Mouse (Mus musculus): Measurements from ENCODE around the gene Vasn.

Gene Vasn

DNA sequence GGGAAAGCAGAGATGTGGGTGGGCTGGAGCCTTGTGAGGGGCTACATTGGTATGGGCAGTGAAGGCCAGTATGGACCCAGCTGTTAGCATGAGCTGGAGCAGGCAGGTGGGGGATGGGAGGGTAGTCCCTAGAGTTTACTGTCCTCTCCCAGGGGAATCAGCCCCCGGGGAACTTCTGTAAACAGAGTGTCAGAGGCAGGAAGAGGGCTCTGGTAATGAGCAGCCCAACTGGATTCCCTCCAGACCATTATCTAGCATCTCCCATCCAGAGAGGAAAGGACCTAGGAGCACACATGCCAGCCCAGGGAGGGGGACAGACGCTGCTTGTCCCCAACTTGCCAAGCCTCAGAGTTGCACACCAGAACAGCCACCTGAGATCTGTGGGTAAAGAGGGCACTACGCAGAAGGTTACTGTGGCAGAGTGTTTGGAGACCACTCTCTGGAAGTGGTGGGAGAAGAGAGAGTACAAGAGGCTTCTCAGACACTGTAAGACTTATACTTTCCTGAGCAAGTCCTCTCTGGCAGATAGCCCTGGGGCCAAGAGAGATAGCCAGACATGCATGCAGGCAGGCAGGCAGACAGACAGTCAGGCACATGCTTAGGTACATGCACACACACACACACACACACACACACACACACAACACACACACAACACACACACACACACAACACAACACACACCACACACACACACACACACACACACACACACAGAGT lies 1.5 kb downstream of the Vasn start:
- in situ Hi-C loops (cut with MboI, MseI) = no loop called here

DNA sequence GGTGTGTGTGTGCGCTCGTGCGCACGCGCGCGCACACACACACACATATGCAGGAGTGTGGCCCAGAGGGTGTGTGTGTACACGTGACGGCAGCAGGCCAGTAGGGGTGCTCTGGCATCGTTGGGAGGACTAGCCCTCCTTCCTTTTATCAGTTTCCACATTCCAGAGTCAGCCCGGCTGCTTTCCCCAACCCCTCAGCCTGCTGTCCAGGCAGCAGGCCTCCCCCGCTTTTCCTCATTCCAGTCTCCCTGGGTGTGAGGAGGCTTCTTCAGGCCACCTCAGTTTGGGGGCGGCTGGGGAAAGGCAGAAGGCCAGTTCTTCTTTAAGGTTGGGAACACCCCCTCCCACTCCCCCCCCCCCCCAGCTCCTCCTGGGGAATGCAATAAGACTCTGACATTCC lies 2.4 kb downstream of the Vasn start:
- in situ Hi-C loops (cut with MboI, MseI) = no loop called here

DNA sequence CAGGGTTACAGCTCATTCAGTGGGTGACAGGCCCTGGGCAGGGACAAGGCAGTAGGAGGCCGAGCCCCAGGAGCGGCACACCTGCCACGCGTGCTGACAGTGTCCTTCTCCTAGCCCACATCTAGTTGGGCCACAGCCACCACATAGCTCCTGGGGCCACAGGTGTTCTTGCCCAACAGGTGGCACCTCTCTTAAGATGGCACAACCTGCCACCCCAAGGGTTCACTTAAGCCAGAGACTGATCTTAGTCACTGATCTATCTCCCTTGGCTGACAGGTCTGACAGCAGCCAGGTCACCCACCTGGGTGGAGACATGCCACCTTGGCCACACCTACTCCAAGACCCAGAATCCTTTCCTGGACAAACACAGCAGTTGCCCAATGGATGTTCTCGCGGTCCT lies 3.2 kb downstream of the Vasn start:
- in situ Hi-C loops (cut with MboI, MseI) = no loop called here

DNA sequence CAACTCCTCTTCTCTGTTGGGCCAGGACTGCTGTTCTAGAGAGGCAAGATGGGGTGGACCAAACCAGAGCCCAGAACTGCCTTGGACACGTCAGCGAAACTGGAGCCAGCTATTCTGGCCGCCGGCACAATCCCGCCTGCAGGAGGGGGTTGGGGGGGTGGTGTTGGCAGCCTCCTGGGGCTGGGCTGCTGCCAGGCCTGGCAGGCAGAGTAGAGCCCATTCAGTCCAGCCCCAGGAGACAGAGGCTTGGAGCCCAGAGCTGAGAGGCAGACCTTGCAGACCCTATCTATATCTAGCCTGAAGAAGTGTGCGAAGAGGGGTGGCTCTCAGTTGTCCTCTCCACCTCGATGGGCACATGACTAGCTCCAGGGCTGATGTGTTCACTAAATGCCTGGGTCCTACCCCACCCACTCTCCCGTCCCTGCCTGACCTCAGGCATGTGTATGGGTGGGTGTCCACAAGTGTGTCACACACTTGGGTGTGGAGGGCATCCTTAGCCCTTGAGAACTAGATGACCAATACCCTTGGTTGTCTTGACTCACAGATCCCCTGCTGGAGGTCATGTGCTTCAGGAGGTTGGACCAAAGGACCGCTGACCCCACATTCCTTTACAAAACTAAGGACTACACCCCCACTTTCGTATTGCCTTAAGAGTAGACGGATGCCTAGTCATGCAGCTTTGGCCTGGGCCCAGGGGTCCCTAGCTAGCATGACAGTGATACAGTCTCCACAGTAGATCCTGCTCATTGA lies 4.1 kb downstream of the Vasn start:
- in situ Hi-C loops (cut with MboI, MseI) = no loop called here

DNA sequence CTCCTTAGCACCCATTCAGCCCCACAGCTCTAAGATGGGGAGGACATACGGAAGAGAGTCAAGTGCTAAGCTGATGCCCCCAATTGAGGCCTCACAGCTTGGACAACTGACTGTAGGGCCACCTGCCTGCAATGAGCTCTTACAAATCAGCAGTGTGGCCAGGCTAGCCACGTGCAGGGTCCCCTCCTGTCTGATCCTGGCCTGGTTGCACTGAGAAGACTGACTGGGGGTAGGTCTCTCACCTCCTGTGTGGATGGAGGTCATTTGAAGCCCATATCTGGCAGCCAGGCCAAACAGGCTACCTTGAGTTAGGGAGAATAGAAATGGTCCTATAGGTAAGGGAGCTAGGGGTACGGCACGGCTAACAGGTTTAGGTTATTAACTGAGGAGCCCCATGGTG lies 6.1 kb downstream of the Vasn start:
- in situ Hi-C loops (cut with MboI, MseI) = no loop called here

DNA sequence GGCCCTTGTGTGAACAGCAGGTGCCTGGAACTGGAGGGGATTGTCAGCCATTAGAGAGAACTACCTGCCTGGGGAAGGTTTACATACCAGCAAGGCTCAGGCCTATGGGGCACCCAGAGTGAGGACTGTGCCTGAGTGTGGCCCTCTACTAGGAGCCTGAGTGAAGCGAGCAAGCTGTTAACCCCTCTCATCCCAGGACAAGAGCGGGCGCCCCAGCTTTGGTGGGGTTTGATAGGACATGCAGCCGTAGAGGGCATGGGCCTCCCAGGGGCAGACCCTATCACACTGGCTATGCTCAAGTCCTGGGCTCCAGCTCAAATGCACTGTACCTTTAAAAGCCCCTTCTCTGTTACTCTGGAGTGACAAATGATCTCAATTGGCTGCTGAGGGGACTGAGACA lies 7.1 kb downstream of the Vasn start:
- in situ Hi-C loops (cut with MboI, MseI) = no loop called here

DNA sequence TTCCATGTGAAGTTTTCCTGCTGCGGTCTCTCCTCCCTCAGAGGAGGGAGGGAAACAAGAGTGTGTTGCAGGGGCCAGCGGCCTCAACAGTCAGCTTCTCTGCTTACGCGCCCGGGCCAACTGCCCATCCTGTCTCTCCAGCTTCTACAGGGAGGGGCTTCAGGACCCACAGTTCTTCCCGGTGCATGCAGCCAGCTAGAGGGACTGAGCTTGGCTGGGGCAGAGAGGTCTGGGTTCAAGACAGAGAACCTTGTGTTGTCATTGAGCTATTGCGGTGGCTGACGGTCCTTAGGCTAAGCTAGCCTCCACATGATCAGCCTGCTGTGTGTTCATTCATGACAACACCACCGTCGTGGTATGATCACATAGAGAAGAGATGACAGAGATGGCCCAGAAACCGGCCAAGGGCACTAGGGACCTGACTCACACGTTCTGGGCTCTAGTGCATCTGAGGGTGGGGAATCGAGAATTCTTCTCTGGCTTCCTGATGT lies 8.0 kb downstream of the Vasn start:
- in situ Hi-C loops (cut with MboI, MseI) = no loop called here

DNA sequence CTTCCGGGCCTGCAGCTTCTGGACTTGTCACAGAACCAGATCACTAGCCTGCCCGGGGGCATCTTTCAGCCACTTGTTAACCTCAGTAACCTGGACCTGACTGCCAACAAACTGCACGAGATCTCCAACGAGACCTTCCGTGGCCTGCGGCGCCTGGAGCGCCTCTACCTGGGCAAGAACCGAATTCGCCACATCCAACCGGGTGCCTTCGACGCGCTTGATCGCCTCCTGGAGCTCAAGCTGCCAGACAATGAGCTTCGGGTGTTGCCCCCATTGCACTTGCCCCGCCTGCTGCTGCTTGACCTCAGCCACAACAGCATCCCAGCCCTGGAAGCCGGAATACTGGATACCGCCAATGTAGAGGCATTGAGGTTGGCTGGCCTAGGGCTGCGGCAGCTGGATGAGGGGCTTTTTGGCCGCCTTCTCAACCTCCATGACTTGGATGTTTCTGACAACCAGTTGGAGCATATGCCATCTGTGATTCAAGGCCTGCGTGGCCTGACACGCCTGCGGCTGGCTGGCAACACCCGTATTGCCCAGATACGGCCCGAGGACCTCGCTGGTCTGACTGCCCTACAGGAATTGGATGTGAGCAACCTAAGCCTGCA lies 8.8 kb downstream of the Vasn start:
- in situ Hi-C loops (cut with MboI, MseI) = no loop called here

DNA sequence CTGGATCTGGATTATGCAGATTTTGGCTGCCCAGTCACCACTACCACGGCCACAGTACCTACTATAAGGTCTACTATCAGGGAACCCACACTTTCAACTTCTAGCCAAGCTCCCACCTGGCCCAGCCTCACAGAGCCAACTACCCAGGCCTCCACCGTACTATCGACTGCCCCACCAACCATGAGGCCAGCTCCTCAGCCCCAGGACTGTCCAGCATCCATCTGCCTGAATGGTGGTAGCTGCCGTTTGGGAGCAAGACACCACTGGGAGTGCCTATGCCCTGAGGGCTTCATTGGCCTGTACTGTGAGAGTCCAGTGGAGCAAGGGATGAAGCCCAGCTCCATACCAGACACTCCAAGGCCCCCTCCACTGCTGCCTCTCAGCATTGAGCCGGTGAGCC lies 9.5 kb downstream of the Vasn start:
- in situ Hi-C loops (cut with MboI, MseI) = no loop called here

DNA sequence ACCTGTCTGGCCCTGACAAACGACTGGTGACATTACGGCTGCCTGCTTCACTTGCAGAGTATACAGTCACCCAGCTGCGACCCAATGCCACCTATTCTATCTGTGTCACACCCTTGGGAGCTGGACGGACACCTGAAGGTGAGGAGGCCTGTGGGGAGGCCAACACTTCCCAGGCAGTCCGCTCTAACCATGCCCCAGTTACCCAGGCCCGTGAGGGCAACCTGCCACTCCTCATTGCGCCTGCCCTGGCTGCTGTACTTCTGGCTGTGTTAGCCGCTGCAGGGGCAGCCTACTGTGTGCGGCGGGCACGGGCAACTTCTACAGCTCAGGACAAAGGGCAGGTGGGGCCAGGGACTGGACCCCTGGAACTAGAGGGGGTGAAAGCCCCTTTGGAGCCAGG lies 10.0 kb downstream of the Vasn start:
- in situ Hi-C loops (cut with MboI, MseI) = no loop called here

DNA sequence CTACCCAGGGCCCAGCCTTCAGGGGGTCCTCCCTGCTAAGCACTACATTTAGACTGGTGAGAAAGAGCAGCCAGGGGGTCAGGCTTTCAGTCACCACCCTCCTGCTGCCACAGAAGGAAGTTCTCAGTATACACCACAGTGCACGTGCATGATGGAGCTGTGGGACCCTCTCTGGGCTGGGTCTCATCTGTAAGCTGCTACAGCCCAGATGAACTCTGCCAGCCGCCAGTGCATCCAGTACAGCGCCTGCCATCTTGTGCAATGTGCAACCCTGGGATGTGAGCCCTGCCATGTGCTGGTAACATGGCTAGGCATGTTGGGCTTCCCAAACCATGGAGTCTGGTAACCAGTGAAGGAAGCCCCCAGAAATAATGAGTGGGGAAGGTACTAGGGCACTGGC lies 10.4 kb downstream of the Vasn start:
- in situ Hi-C loops (cut with MboI, MseI) = no loop called here

DNA sequence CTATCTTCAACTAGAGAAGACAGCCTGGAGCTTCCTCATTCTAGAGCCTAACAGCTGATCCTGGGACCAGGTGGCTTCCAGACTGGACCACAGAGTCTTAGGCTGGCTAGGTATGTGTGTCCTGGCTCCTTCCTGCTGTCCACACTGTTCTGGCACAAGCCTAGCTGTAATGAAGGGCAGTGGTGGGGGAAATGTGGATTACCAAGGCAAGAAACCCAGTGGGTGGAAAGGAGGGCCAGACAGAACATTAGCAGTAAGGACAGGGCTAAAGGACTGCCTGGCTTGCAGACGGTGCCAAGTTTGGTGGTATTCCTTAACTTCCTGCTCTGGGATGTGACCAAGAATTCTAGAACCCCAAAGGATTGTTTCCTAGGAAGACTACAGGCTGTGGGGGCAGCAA lies 11.3 kb downstream of the Vasn start:
- in situ Hi-C loops (cut with MboI, MseI) = no loop called here

DNA sequence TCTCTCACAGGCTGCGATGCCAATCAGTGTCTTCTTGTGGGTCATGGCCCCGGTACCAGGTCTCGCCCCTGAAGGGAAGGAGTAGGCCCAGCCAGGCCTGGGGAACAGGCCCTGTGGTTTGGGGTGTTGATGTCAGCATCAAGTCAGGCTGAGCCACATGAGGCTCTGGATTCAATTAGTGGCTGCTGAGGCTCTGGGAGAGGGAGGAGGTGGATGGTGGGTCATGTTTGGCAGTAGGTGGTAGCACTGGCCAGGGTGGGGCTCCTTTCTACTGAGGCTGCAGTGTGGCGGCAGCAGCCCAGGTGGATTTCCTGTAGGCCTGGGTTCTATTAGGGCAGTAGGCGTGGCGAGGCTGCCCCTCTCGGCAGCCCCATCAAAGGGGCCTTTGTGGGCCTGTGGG lies 11.9 kb downstream of the Vasn start:
- in situ Hi-C loops (cut with MboI, MseI) = no loop called here

DNA sequence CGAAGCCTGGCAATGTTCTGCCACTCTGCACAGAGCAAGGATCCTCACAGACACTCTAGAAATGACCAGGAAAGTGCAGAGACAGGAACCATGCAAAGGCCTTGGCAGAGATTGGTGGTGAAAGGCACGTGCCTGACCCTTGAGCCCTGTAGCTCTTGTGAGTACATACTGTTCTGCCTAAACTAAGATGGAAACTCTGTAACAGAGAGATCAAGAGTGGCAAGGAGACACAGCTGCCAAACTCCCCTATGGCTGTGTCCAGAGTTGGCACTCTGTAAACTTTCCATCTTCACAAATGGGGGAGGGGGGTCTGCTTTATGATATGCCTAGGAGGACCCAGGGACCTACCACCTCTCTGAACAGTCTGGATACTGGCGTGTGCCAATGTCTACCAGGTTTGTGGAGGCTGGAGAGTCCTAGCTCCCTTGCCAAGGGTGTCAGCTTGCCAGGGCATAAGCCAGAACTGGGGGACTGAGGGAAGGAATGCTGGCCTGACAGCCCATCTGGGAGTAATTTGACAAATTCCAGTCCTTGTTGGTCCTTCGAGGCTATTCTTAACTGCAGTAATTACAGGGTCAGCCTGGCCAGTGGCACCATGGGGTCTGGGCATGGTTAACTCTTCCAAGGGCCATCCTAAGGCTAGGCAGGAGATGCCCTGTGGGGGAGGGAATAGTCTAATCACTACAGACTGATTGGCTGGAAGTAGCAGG lies 13.1 kb downstream of the Vasn start:
- in situ Hi-C loops (cut with MboI, MseI) = no loop called here

DNA sequence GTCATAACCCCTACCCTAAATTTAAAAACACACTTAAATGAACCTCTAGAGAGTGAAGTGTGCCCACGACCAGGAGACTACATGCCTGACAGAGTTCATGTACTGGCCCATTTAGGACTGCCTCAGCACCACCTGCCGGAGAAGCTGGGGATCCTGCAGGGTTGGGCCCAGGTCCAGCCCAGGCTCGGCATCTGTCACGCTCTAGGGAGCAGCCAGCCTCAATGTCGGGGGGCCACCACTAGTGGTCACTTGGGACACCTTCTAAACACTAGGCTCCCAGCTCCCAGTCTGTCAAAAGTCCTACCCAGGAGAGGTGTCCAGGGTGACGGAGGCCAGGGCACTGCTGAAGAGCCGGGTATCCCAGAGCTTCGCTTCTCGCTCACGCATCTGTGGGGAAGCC lies 15.0 kb downstream of the Vasn start:
- in situ Hi-C loops (cut with MboI, MseI) = no loop called here

DNA sequence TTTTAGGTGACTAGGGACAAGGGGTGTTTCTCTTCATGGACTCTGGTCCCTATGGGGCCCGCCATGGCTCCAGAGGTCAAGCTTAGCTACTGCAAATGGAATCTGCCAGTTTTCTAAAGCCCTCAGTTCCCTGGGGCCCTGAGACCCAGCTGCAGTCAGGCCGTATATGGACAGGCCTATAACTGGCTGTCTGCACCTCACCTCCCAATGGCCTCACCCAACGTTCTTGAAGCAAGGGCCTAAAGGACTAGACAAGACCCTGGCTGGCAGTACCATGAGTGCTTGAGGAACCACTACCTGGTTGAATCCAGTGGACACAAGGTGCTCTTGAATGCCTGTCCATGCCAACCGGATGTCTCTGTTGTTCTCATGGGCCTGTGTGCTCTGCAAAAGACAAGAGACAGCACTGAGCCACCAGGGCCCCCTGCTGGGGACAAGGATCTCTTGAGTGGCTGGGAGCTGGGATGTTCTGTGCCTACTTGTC lies 15.6 kb downstream of the Vasn start:
- in situ Hi-C loops (cut with MboI, MseI) = no loop called here

DNA sequence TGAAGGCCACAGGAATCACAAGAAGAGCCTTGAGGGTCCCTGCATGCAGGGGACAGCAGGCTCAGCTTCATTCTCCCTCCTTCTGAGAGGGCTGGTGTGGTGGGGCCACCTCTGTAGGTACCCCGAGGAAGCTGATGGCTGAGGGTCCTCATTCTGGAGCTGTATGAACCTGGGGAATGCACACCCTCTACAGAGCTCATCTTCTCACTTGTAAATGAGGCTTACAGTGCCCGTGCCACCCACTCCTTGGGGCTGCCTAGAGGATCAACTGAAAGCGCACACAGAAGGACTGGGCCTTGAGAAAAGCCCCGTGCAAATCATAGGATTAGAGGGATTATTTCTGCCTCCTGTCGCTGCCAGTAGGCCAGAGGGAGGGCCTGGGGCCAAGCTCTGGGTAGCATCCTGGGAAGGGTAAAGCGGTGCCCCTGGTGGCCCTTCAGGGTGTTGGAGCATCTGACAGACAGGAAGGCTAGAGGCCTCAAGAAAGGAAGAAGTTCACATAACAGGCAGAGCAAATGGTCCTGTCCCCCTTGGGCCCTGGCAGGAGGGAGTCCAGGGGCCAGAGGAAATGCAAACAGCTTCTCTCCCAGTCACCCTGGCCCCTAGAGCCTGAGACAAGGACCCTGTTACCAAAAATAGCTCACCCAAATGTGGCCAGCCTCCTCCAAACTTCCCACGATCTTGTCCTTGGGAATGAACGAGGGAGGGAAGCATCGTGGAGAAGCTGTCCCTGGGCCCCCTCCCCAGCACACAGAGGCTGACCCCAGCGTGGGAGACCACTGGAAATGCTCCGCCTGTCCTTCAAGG lies 16.2 kb downstream of the Vasn start:
- in situ Hi-C loops (cut with MboI, MseI) = no loop called here

DNA sequence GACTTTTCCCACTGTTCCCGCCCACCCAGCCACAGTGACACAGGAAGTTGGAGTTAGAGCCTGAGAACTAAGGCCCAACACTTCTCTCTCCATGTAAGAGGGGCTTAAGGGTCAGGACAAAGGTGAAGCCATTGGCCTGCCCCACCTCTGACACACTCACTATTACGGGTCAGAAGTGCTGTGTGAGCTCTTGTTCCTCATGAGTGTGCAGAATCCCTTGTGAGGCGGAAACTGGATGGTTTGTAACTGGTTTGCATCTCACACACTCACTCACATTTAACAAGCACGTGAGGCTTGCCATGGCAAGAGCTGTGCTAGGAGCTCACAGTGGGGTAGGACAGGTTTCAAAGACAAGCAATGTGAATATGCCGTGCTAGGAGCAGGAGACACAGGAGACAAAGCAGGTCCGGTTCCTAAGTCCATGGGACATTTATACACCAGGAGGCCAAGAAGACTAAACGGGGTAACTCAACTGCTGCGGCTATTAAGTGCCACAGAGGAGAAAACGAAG lies 16.9 kb downstream of the Vasn start:
- in situ Hi-C loops (cut with MboI, MseI) = no loop called here

DNA sequence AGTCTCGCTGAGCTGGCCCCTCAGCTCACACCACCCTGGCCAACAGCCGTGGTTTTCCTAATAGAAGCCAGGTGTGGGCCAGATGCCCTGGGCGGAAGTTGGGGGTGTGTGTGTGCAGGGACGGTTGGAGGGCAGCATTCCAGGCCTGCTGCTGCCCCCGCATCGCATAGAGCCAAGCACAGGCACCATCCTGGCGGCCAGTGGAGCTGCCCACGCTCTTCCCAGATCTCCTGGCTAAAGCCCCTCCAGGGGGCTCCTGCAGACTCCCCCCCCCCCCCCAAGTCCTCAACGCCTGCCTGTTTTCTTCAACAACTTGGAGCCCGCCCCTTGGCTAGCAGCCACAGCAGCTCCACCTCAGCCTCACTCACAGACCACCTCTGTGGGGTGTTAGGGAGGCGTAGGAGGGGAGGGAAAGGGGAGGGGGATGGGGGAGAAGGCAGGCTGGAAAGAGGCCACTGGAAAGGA lies 19.1 kb downstream of the Vasn start:
- in situ Hi-C loops (cut with MboI, MseI) = no loop called here

DNA sequence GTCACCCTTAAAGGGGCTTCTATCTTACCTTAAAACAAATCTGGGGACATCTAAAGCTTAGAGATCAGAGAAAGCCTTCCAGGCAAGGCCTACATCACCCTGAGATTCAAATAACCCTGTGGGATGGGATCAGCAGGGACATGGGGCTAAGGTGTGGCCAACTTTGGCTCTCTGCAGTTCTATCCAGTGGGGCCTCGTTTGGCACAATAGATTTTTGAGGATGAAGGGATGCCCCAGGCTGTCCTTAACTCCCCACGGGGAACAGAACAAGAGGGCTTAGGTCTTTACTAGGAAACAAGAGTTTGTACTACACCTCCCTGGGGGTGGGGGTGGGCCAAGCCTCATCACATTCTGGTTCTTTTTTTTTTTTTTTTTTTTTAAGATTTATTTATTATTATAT lies 19.6 kb downstream of the Vasn start:
- in situ Hi-C loops (cut with MboI, MseI) = no loop called here

DNA sequence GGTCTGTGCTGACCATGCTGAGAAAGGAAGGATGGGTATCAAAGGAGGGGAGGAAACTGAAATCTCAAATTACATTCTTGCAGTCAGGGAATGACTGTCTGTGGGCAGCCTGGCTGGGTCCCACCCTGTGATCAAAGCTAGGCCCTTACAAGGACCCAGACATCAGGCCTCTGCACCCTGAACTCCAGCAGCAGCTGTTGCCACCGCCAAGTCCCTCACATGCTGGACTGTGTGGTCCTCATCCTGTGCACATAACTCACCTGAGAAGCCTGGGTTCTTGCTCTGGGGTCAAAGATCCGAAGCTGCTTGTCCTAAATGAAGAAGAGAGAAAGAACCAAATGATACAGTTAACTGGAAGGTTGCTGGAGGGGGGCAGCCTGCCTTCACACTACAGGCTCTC lies 21.9 kb downstream of the Vasn start:
- in situ Hi-C loops (cut with MboI, MseI) = no loop called here

All from T-helper 2 cell (primary cell).